Mouse (Mus musculus): ENCODE results near the gene Mrpl10. TPM values are rescaled to one million over a fixed set of nuclear protein-coding genes. Genes with fewer than 3 reads are reported as not detected.

The Mrpl10 gene
- polyA plus RNA-seq, 1 experiment from 2014 or later, result 34.0 TPM

- H3K4me2 ChIP-seq, result peak overlapping the region; percentile 79
- H3K9ac ChIP-seq, result peak overlapping the region; percentile 65
- H3K36me3 ChIP-seq (replicated peaks), result no peaks in the 10 kb centered on the region
- H3K4me1 ChIP-seq (replicated peaks), result peaks cover 25% of the 10 kb centered on the region
- H3K27ac ChIP-seq (replicated peaks), result peak overlapping the region; percentile 43; the same call in 1 of the 2 replicates
- H3K9me3 ChIP-seq (replicated peaks), result no peaks in the 10 kb centered on the region
- 21% methylated on average over 15 of the region's 15 CpGs for WGBS (ENCODE audit: insufficient replicate concordance)
- H3K27me3 ChIP-seq, result peaks cover 4% of the 10 kb centered on the region
- H3K4me3 ChIP-seq (replicated peaks), result peak overlapping the region; percentile 65
- ATAC-seq (ENCODE audit: insufficient read depth), result no peak
Measured at GRCm38 (mm10) chr11:97030426-97030825, 10.9 kb upstream of the Mrpl10 start.

GRCm38 (mm10) chr11:97031977-97032376, 9.4 kb upstream of the Mrpl10 start:
- no peak for ATAC-seq (ENCODE audit: insufficient read depth)

GRCm38 (mm10) chr11:97032499-97032898, 8.9 kb upstream of the Mrpl10 start:
- no peak for ATAC-seq (ENCODE audit: insufficient read depth)
- Histone ChIP-seq H3K27me3 (no peaks in the 10 kb centered on the region), H3K36me3 (replicated peaks) (no peaks in the 10 kb centered on the region), H3K9ac (no peak overlapping the region), H3K4me1 (replicated peaks) (peaks cover 16% of the 10 kb centered on the region), H3K9me3 (replicated peaks) (no peaks in the 10 kb centered on the region), H3K4me3 (replicated peaks) (no peak overlapping the region), H3K4me2 (no peak overlapping the region), H3K27ac (replicated peaks) (no peak overlapping the region)
- WGBS (ENCODE audit: insufficient replicate concordance), result 80% methylated on average over 4 of the region's 4 CpGs

More at GRCm38 (mm10) chr11:97031977-97032376, 9.4 kb upstream of the Mrpl10 start:
- H3K4me3 ChIP-seq (replicated peaks), result no peak overlapping the region
- WGBS (ENCODE audit: insufficient replicate concordance), result 79% methylated on average over 12 of the region's 12 CpGs
- no peak overlapping the region for H3K27ac ChIP-seq (replicated peaks)
- no peak overlapping the region for H3K4me2 ChIP-seq
- no peaks in the 10 kb centered on the region for H3K27me3 ChIP-seq
- peaks cover 16% of the 10 kb centered on the region for H3K4me1 ChIP-seq (replicated peaks)
- H3K9ac ChIP-seq, result no peak overlapping the region
- no peaks in the 10 kb centered on the region for H3K9me3 ChIP-seq (replicated peaks)
- no peaks in the 10 kb centered on the region for H3K36me3 ChIP-seq (replicated peaks)

- Histone ChIP-seq H3K9ac (no peak overlapping the region), H3K4me1 (replicated peaks) (peaks cover 16% of the 10 kb centered on the region), H3K36me3 (replicated peaks) (no peaks in the 10 kb centered on the region), H3K27ac (replicated peaks) (no peak overlapping the region), H3K4me3 (replicated peaks) (no peak overlapping the region), H3K27me3 (no peaks in the 10 kb centered on the region), H3K9me3 (replicated peaks) (no peaks in the 10 kb centered on the region), H3K4me2 (no peak overlapping the region)
- ATAC-seq (ENCODE audit: insufficient read depth), result no peak
- WGBS (ENCODE audit: insufficient replicate concordance), result 79% methylated on average over 4 of the region's 4 CpGs
Measured at GRCm38 (mm10) chr11:97033781-97034180, 7.6 kb upstream of the Mrpl10 start.

GRCm38 (mm10) chr11:97036141-97036540, 5.2 kb upstream of the Mrpl10 start:
- 66% methylated on average over 5 of the region's 5 CpGs for WGBS (ENCODE audit: insufficient replicate concordance)

GRCm38 (mm10) chr11:97038881-97039280, 2.5 kb upstream of the Mrpl10 start:
- ATAC-seq (ENCODE audit: insufficient read depth), result no peak
- Histone ChIP-seq H3K27me3 (no peaks in the 10 kb centered on the region), H3K9me3 (replicated peaks) (no peaks in the 10 kb centered on the region), H3K9ac (no peak overlapping the region), H3K36me3 (replicated peaks) (0 out of 2 replicates have a peak, but pooled peaks cover 1% of the 10 kb centered on the region), H3K4me3 (replicated peaks) (no peak overlapping the region), H3K27ac (replicated peaks) (no peak overlapping the region), H3K4me1 (replicated peaks) (peaks cover 25% of the 10 kb centered on the region), H3K4me2 (no peak overlapping the region)
- WGBS (ENCODE audit: insufficient replicate concordance), result 60% methylated on average over 7 of the region's 7 CpGs

More at GRCm38 (mm10) chr11:97036141-97036540, 5.2 kb upstream of the Mrpl10 start:
- no peak overlapping the region for H3K4me3 ChIP-seq (replicated peaks)
- no peaks in the 10 kb centered on the region for H3K27me3 ChIP-seq
- H3K9me3 ChIP-seq (replicated peaks), result no peaks in the 10 kb centered on the region
- no peak for ATAC-seq (ENCODE audit: insufficient read depth)
- no peak overlapping the region for H3K27ac ChIP-seq (replicated peaks)
- peaks cover 10% of the 10 kb centered on the region for H3K4me1 ChIP-seq (replicated peaks)
- no peak overlapping the region for H3K4me2 ChIP-seq
- H3K9ac ChIP-seq, result no peak overlapping the region
- H3K36me3 ChIP-seq (replicated peaks), result no peaks in the 10 kb centered on the region

- Histone ChIP-seq H3K9me3 (replicated peaks) (no peaks in the 10 kb centered on the region), H3K27me3 (no peaks in the 10 kb centered on the region), H3K27ac (replicated peaks) (peak overlapping the region; percentile 58; the same call in 1 of the 2 replicates), H3K9ac (0 out of 2 replicates have a peak overlapping the region, but pooled peaks have one; percentile 84), H3K4me3 (replicated peaks) (peak overlapping the region; percentile 78), H3K36me3 (replicated peaks) (0 out of 2 replicates have a peak, but pooled peaks cover 15% of the 10 kb centered on the region), H3K4me1 (replicated peaks) (peaks cover 25% of the 10 kb centered on the region), H3K4me2 (peak overlapping the region; percentile 91)
- ATAC-seq (ENCODE audit: insufficient read depth), result no peak
- 33% methylated on average over 12 of the region's 12 CpGs for WGBS (ENCODE audit: insufficient replicate concordance)
Measured at GRCm38 (mm10) chr11:97040301-97041021, 899 bp upstream of the Mrpl10 start.

- Histone ChIP-seq H3K4me3 (replicated peaks) (no peak overlapping the region), H3K27me3 (no peaks in the 10 kb centered on the region), H3K9ac (no peak overlapping the region), H3K4me1 (replicated peaks) (peaks cover 25% of the 10 kb centered on the region), H3K27ac (replicated peaks) (no peak overlapping the region), H3K9me3 (replicated peaks) (no peaks in the 10 kb centered on the region), H3K4me2 (no peak overlapping the region), H3K36me3 (replicated peaks) (peaks cover 34% of the 10 kb centered on the region)
- ATAC-seq (ENCODE audit: insufficient read depth), result no peak
- 72% methylated on average over 8 of the region's 8 CpGs for WGBS (ENCODE audit: insufficient replicate concordance)
Measured at GRCm38 (mm10) chr11:97044902-97045301, 3.5 kb downstream of the Mrpl10 start.

- ATAC-seq (ENCODE audit: insufficient read depth), result no peak
- no peak overlapping the region for H3K4me3 ChIP-seq (replicated peaks)
- H3K9ac ChIP-seq, result no peak overlapping the region
- H3K9me3 ChIP-seq (replicated peaks), result no peaks in the 10 kb centered on the region
- H3K4me1 ChIP-seq (replicated peaks), result peaks cover 26% of the 10 kb centered on the region
- H3K27ac ChIP-seq (replicated peaks), result no peak overlapping the region
- H3K36me3 ChIP-seq (replicated peaks), result peaks cover 34% of the 10 kb centered on the region
- H3K27me3 ChIP-seq, result no peaks in the 10 kb centered on the region
- no peak overlapping the region for H3K4me2 ChIP-seq
- whole genome bisulfite sequencing (ENCODE audit: insufficient replicate concordance), result 71% methylated on average over 7 of the region's 7 CpGs
Measured at GRCm38 (mm10) chr11:97045861-97046260, 4.5 kb downstream of the Mrpl10 start.

GRCm38 (mm10) chr11:97048090-97048650, 6.8 kb downstream of the Mrpl10 start:
- Histone ChIP-seq H3K4me3 (replicated peaks) (no peak overlapping the region), H3K4me1 (replicated peaks) (peaks cover 29% of the 10 kb centered on the region), H3K4me2 (no peak overlapping the region), H3K9ac (no peak overlapping the region), H3K27me3 (no peaks in the 10 kb centered on the region), H3K9me3 (replicated peaks) (no peaks in the 10 kb centered on the region), H3K27ac (replicated peaks) (no peak overlapping the region), H3K36me3 (replicated peaks) (peaks cover 34% of the 10 kb centered on the region)
- 72% methylated on average over 8 of the region's 8 CpGs for WGBS (ENCODE audit: insufficient replicate concordance)
- ATAC-seq (ENCODE audit: insufficient read depth), result no peak

- no peak overlapping the region for H3K4me3 ChIP-seq (replicated peaks)
- no peaks in the 10 kb centered on the region for H3K9me3 ChIP-seq (replicated peaks)
- H3K4me2 ChIP-seq, result no peak overlapping the region; the same call in 1 of the 2 replicates
- no peak overlapping the region for H3K27ac ChIP-seq (replicated peaks)
- H3K36me3 ChIP-seq (replicated peaks), result peaks cover 37% of the 10 kb centered on the region
- H3K9ac ChIP-seq, result no peak overlapping the region
- H3K27me3 ChIP-seq, result no peaks in the 10 kb centered on the region
- peaks cover 28% of the 10 kb centered on the region for H3K4me1 ChIP-seq (replicated peaks)
- ATAC-seq (ENCODE audit: insufficient read depth), result no peak
- 68% methylated on average over 6 of the region's 6 CpGs for WGBS (ENCODE audit: insufficient replicate concordance)
Measured at GRCm38 (mm10) chr11:97049492-97050085, 8.2 kb downstream of the Mrpl10 start.

Measured in liver, embryonic 15.5 days (tissue).